Mouse (Mus musculus) hindbrain, embryonic 10.5 days (tissue): ENCODE data around the gene Gjb1. TPM values are rescaled to one million over a fixed set of nuclear protein-coding genes. Genes with fewer than 3 reads are reported as not detected.

Experiments
- DNase-seq: peaks from one replicate; pipeline ENCODE4 v3.0.0-alpha.2; 2017; ENCODE audit warnings: low spot score
- H3K27ac ChIP-seq: fragments of 300-500 bp; sonication (generic); 2 replicates; pipeline ENCODE4 v1.5.1; 2016; ENCODE audit warnings: mild to moderate bottlenecking, moderate library complexity
- H3K27me3 ChIP-seq: fragments of 300-500 bp; sonication (generic); 2 replicates; pipeline ENCODE4 v1.6.1; 2016; ENCODE audit warnings: mild to moderate bottlenecking; ENCODE audit not compliant: poor library complexity, insufficient read depth, severe bottlenecking
- H3K36me3 ChIP-seq: fragments of 300-500 bp; sonication (generic); 2 replicates; pipeline ENCODE4 v1.6.1; 2016; ENCODE audit warnings: mild to moderate bottlenecking, moderate library complexity
- H3K4me1 ChIP-seq: fragments of 300-500 bp; sonication (generic); replicated peaks from 2 replicates; pipeline ENCODE4 v1.6.1; 2016; ENCODE audit warnings: mild to moderate bottlenecking
- H3K4me3 ChIP-seq: fragments of 300-500 bp; sonication (generic); 2 replicates; pipeline ENCODE4 v1.5.1; 2016; ENCODE audit warnings: mild to moderate bottlenecking, moderate library complexity
- H3K9me3 ChIP-seq: fragments of 300-500 bp; sonication (generic); 2 replicates; pipeline ENCODE4 v1.6.1; 2016; ENCODE audit warnings: mild to moderate bottlenecking, moderate library complexity
- WGBS: fragments of 180-500 bp; shearing (Covaris S2); methylation state at CpG from one replicate; pipeline ENCODE4 v1.1.7; 2016; 5-methylcytosine and 5-hydroxymethylcytosine counted together
- polyA plus RNA-seq: library from polyadenylated mRNA; unstranded; fragments of >200 nt; fragmentation: Nextera tagmentation; extraction: Ambion mirVana; gene quantifications from 2 replicates; pipeline ENCODE4 v1.2.1, GENCODE M21; 2016

Gjb1 gene
- polyA plus RNA-seq, 1 experiment from 2014 or later = not detected

GRCm38 (mm10) chrX:101420700-101421095 is 44.5 kb downstream of the Gjb1 start, which contains the start of gene Zmym3:
Gene Zmym3 (minus strand): TSS chrX:101420849.
- peak within 1 kb of the TSS; percentile 86 for H3K27ac ChIP-seq
- H3K4me3 ChIP-seq = peak within 1 kb of the TSS; percentile 65
- peaks cover 26% of the 10 kb centered on the region for H3K27me3 ChIP-seq
- H3K36me3 ChIP-seq = peaks cover 11% of the 10 kb centered on the region
- peaks cover 22% of the 10 kb centered on the region for H3K4me1 ChIP-seq
- 21% methylated on average over 4 of the region's 4 CpGs for WGBS
- H3K9me3 ChIP-seq = no peaks in the 10 kb centered on the region
- no peak for DNase-seq

GRCm38 (mm10) chrX:101423462-101423861 is 47.3 kb downstream of the Gjb1 start:
- 84% methylated on average over 2 of the region's 2 CpGs for WGBS
- Histone ChIP-seq H3K27me3 (peaks cover 13% of the 10 kb centered on the region), H3K4me1 (peaks cover 15% of the 10 kb centered on the region), H3K4me3 (no peak overlapping the region), H3K27ac (no peak overlapping the region), H3K36me3 (no peaks in the 10 kb centered on the region), H3K9me3 (no peaks in the 10 kb centered on the region)
- no peak for DNase-seq

GRCm38 (mm10) chrX:101427774-101428173 is 51.6 kb downstream of the Gjb1 start:
- WGBS = 3% methylated on average over 1 of the region's 1 CpGs
- Histone ChIP-seq H3K36me3 (peaks cover 18% of the 10 kb centered on the region), H3K27me3 (0 out of 2 replicates have a peak, but pooled peaks cover 4% of the 10 kb centered on the region), H3K27ac (no peak overlapping the region), H3K4me3 (no peak overlapping the region), H3K4me1 (no peaks in the 10 kb centered on the region), H3K9me3 (no peaks in the 10 kb centered on the region)
- DNase-seq = peak; percentile 7

- 0 out of 2 replicates have a peak, but pooled peaks cover 4% of the 10 kb centered on the region for H3K27me3 ChIP-seq
- WGBS = 30% methylated on average over 7 of the region's 7 CpGs
- H3K36me3 ChIP-seq = peaks cover 24% of the 10 kb centered on the region
- H3K27ac ChIP-seq = peak overlapping the region; percentile 98
- H3K4me3 ChIP-seq = peak overlapping the region; percentile 70
- H3K9me3 ChIP-seq = no peaks in the 10 kb centered on the region
- H3K4me1 ChIP-seq = no peaks in the 10 kb centered on the region
- DNase-seq = peak; percentile 18
Observed at GRCm38 (mm10) chrX:101428785-101429141, 52.6 kb downstream of the Gjb1 start.

- Histone ChIP-seq H3K9me3 (no peaks in the 10 kb centered on the region), H3K4me3 (peak within 1 kb of the TSS; percentile 70), H3K36me3 (peaks cover 28% of the 10 kb centered on the region), H3K27me3 (0 out of 2 replicates have a peak, but pooled peaks cover 4% of the 10 kb centered on the region), H3K4me1 (no peaks in the 10 kb centered on the region), H3K27ac (peak within 1 kb of the TSS; percentile 98)
- DNase-seq = peak; percentile 87
- 18% methylated on average over 51 of the region's 51 CpGs for WGBS
Observed at GRCm38 (mm10) chrX:101429142-101429949, 53.2 kb downstream of the Gjb1 start, which contains the start of gene Nono. Gene Nono (plus strand): TSS chrX:101429318.

- Histone ChIP-seq H3K27ac (peak overlapping the region; percentile 98), H3K27me3 (0 out of 2 replicates have a peak, but pooled peaks cover 4% of the 10 kb centered on the region), H3K4me3 (peak overlapping the region; percentile 70), H3K4me1 (no peaks in the 10 kb centered on the region), H3K9me3 (no peaks in the 10 kb centered on the region), H3K36me3 (peaks cover 33% of the 10 kb centered on the region)
- WGBS = 21% methylated on average over 14 of the region's 14 CpGs
- DNase-seq = no peak
Observed at GRCm38 (mm10) chrX:101429976-101430375, 53.8 kb downstream of the Gjb1 start.

Other genes with a start within 250 kb of the Gjb1 start
- 64.3 and 69.3 TPM in 2 replicates for gene Snx12, start 153.8 kb upstream of the Gjb1 start, polyA plus RNA-seq
- gene Foxo4, start 121.8 kb upstream of the Gjb1 start, polyA plus RNA-seq = 1.3 and 2.3 TPM in 2 replicates
- not detected in 2 replicates for gene Gm614, start 112.4 kb upstream of the Gjb1 start, polyA plus RNA-seq
- 4.8 and 5.0 TPM in 2 replicates for gene Il2rg, start 108.1 kb upstream of the Gjb1 start, polyA plus RNA-seq
- not detected in 2 replicates for gene Gm20489, start 107.4 kb upstream of the Gjb1 start, polyA plus RNA-seq
- gene Med12, start 102.3 kb upstream of the Gjb1 start, polyA plus RNA-seq = 34.7 and 38.6 TPM in 2 replicates
- 5.8 and 14.8 TPM in 2 replicates for gene Nlgn3, start 77.2 kb upstream of the Gjb1 start, polyA plus RNA-seq
- gene Zmym3, start 44.5 kb downstream of the Gjb1 start, polyA plus RNA-seq = 21.4 and 22.0 TPM in 2 replicates
- 554 and 625 TPM in 2 replicates for gene Nono, start 52.9 kb downstream of the Gjb1 start, polyA plus RNA-seq
- gene Itgb1bp2, start 72.7 kb downstream of the Gjb1 start, polyA plus RNA-seq = 1.7 and 2.1 TPM in 2 replicates
- gene Taf1, start 156.4 kb downstream of the Gjb1 start, polyA plus RNA-seq = 16.2 and 19.8 TPM in 2 replicates